Mouse (Mus musculus) neural tube, embryonic 11.5 days (tissue): ENCODE measurements around the gene Mtf1. TPM values are rescaled to one million over a fixed set of nuclear protein-coding genes. Genes with fewer than 3 reads are reported as not detected.

Experiments used
- ATAC-seq: fragments of 200-750 bp; cut with Nextera tagmentation; 2 replicates; pipeline ENCODE4 v1.8.0; 2017; ENCODE audit warnings: moderate number of reproducible peaks, mild to moderate bottlenecking, moderate TSS enrichment, moderate library complexity; ENCODE audit not compliant: insufficient read depth, low FRiP score, low TSS enrichment
- DNase-seq: peaks from one replicate; pipeline ENCODE4 v3.0.0-alpha.2; 2015; ENCODE audit warnings: low spot score
- H3K27ac ChIP-seq: fragments of 300-500 bp; sonication (generic); 2 replicates; pipeline ENCODE4 v1.5.1; 2014; ENCODE audit warnings: low read depth, mild to moderate bottlenecking, low read length
- H3K27me3 ChIP-seq: fragments of 300-500 bp; sonication (generic); 2 replicates; pipeline ENCODE4 v1.6.1; 2014; ENCODE audit warnings: mild to moderate bottlenecking, low read length, mixed read lengths; ENCODE audit not compliant: control insufficient read depth, insufficient read depth
- H3K36me3 ChIP-seq: fragments of 300-500 bp; sonication (generic); 2 replicates; pipeline ENCODE4 v1.6.1; 2014; ENCODE audit warnings: mild to moderate bottlenecking, low read length, moderate library complexity, mixed read lengths; ENCODE audit not compliant: control insufficient read depth, insufficient read depth
- H3K4me1 ChIP-seq: fragments of 300-500 bp; sonication (generic); 2 replicates; pipeline ENCODE4 v1.6.1; 2014; ENCODE audit warnings: low read length, mixed read lengths; ENCODE audit not compliant: control insufficient read depth, insufficient read depth
- H3K4me2 ChIP-seq: fragments of 300-500 bp; sonication (generic); 2 replicates; pipeline ENCODE4 v1.6.1; 2014; ENCODE audit warnings: low read depth, mild to moderate bottlenecking, moderate library complexity
- H3K4me3 ChIP-seq: fragments of 300-500 bp; sonication (generic); 2 replicates; pipeline ENCODE4 v1.5.1; 2014; ENCODE audit warnings: low read depth, low read length
- H3K9ac ChIP-seq: fragments of 300-500 bp; sonication (generic); 2 replicates; pipeline ENCODE4 v1.6.1; 2014; ENCODE audit warnings: mild to moderate bottlenecking, low read length
- H3K9me3 ChIP-seq: fragments of 300-500 bp; sonication (generic); 2 replicates; pipeline ENCODE4 v1.6.1; 2016; ENCODE audit warnings: low read length; ENCODE audit not compliant: control insufficient read depth
- WGBS: fragments of 180-500 bp; shearing (Covaris S2); extraction: QIAGEN DNeasy Blood & Tissue Kit; methylation state at CpG from one replicate; pipeline ENCODE4 v1.1.7; 2014; 5-methylcytosine and 5-hydroxymethylcytosine counted together
- polyA plus RNA-seq: library from polyadenylated mRNA; unstranded; fragments of >200 nt; fragmentation: Nextera tagmentation; extraction: Ambion mirVana; gene quantifications from 2 replicates; pipeline ENCODE4 v1.2.1, GENCODE M21; 2014

The Mtf1 gene
- polyA plus RNA-seq, 1 experiment from 2014 or later: 15.3 TPM

DNA sequence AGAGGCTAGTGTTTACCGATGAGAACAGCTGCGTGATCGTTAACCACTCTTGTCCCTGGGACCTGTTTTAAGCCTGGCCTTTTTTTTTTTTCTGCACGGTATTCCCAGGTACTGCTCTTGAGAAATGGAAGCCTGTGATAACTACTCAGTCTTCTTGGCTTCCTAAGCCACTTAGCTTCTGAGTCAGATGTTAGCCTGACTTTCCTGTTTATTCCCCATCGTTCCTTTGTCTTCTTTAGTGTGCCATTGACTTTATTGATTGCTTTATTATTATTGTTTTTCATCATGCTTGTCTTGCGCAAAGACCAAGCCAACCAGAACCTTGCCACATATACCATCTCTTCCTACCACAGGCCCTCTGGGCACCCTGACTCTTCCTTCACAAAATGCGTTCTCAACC, 8.2 kb downstream of the Mtf1 start:
- ATAC-seq (no peak), DNase-seq (no peak)
- no peaks in the 10 kb centered on the region for H3K36me3 ChIP-seq
- no peak overlapping the region for H3K4me2 ChIP-seq
- no peaks in the 10 kb centered on the region; the same call in 1 of the 2 replicates for H3K4me1 ChIP-seq
- no peaks in the 10 kb centered on the region for H3K9me3 ChIP-seq
- no peak overlapping the region for H3K4me3 ChIP-seq
- H3K27ac ChIP-seq: no peak overlapping the region
- 90% methylated on average over 7 of the region's 7 CpGs for WGBS
- H3K27me3 ChIP-seq: no peaks in the 10 kb centered on the region
- H3K9ac ChIP-seq: no peak overlapping the region

DNA sequence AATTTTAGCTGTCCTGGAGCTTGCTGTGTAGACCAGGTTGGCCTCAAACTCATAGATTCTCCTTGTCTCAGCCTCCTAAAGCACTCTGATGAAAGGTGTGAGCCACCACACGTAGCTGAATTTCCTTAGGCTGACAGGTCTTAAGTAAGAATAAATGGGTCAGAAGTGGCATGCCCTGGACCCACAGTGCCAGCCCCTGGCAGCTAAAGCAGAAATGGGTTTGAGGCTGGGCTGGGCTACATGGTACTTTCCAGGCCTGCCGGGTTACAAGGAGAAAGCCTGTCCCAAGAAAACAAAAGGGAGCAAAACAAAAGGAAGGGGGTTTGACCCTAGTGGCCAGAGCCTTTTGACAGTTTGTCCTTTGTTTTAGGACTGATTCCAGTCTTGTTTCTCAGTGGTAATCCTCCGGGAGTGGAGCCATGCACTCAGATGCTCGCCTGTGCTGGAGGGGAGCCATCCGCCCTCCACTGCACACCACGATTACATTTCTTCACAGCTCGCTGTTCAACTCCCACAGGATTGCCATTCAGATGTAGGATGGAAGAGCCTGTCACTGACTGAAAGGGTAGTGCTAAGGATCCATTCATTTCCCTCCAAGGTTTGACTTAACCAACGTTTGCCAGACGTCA, 9.6 kb downstream of the Mtf1 start:
- H3K9ac ChIP-seq: no peak overlapping the region
- H3K27me3 ChIP-seq: no peaks in the 10 kb centered on the region
- H3K36me3 ChIP-seq: no peaks in the 10 kb centered on the region
- DNase-seq (no peak), ATAC-seq (no peak)
- H3K4me2 ChIP-seq: no peak overlapping the region
- no peaks in the 10 kb centered on the region; the same call in 1 of the 2 replicates for H3K4me1 ChIP-seq
- no peak overlapping the region for H3K4me3 ChIP-seq
- no peak overlapping the region for H3K27ac ChIP-seq
- WGBS: 35% methylated on average over 9 of the region's 9 CpGs
- H3K9me3 ChIP-seq: no peaks in the 10 kb centered on the region

DNA sequence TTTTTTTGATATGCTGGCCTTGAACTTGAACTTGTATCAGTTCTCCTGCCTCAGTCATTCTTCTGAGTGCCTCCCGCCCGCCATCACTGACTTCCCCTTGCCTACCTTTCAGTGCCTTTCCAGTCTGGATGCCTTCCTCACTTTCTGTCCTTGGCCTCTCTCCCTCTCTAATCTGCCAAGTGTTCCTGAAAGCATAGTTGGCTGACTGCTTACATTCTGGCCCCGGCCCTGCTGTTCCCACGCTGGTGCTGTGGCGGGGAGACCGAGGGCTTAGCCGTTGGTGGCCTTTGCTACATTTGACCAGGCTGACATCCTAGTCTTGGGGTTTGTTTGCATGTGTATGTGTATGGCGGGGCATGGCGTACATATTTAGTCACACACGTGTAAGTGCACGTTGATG, 14.0 kb downstream of the Mtf1 start:
- H3K27me3 ChIP-seq: no peaks in the 10 kb centered on the region
- H3K4me1 ChIP-seq: no peaks in the 10 kb centered on the region; the same call in 1 of the 2 replicates
- H3K4me2 ChIP-seq: no peak overlapping the region
- WGBS: 96% methylated on average over 11 of the region's 11 CpGs
- ATAC-seq (no peak), DNase-seq (no peak)
- H3K4me3 ChIP-seq: no peak overlapping the region
- no peaks in the 10 kb centered on the region; the same call in 1 of the 2 replicates for H3K36me3 ChIP-seq
- H3K27ac ChIP-seq: no peak overlapping the region
- H3K9me3 ChIP-seq: no peaks in the 10 kb centered on the region
- H3K9ac ChIP-seq: no peak overlapping the region

DNA sequence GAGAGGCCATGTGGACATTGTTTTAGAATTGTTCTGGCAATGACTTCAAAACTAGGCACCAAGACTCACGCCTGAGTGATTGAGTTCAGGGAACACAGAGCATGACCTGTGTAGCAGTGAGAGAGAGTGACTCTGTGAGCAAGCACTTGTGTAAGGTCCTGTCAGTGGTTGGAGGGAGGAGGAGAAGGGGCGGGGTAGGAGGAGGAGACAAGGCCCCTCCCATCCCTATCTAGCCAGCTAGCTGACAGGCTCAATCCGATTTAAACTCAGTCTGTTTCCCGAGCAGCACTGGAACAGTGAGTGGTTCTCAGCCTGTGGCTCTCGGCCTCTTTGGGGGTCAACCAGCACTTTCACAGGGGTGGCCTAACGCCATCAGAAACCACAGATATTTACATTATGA, 15.9 kb downstream of the Mtf1 start:
- H3K36me3 ChIP-seq: peaks cover 3% of the 10 kb centered on the region
- H3K9me3 ChIP-seq: no peaks in the 10 kb centered on the region
- no peak overlapping the region for H3K4me2 ChIP-seq
- no peak overlapping the region for H3K9ac ChIP-seq
- 27% methylated on average over 6 of the region's 6 CpGs for WGBS
- H3K27ac ChIP-seq: no peak overlapping the region
- H3K4me1 ChIP-seq: no peaks in the 10 kb centered on the region
- DNase-seq: no peak
- no peak for ATAC-seq
- H3K4me3 ChIP-seq: no peak overlapping the region
- H3K27me3 ChIP-seq: no peaks in the 10 kb centered on the region

DNA sequence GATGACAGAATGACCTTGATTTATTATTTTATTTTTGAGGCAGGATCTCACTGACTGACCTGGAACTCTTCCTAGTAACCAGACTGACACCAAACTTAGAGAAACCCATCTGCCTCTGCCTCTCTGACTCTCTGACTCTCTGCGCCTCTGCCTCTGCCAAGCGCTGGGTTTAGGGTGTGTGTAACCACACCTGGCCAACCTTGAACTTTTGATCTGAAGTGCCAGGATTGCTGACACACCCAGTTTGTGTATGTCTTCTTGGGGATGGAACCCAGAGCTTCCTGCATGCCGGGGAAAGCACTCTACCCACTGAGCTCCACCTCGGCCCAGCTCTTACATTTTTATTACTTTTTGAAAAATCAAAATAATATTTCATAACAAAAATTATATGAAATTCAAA, 16.9 kb downstream of the Mtf1 start:
- Histone ChIP-seq H3K27ac (no peak overlapping the region), H3K27me3 (no peaks in the 10 kb centered on the region), H3K9ac (no peak overlapping the region), H3K4me2 (no peak overlapping the region), H3K4me3 (no peak overlapping the region), H3K4me1 (no peaks in the 10 kb centered on the region), H3K36me3 (peaks cover 3% of the 10 kb centered on the region), H3K9me3 (no peaks in the 10 kb centered on the region)
- 95% methylated on average over 4 of the region's 4 CpGs for WGBS
- DNase-seq: no peak
- ATAC-seq: no peak

DNA sequence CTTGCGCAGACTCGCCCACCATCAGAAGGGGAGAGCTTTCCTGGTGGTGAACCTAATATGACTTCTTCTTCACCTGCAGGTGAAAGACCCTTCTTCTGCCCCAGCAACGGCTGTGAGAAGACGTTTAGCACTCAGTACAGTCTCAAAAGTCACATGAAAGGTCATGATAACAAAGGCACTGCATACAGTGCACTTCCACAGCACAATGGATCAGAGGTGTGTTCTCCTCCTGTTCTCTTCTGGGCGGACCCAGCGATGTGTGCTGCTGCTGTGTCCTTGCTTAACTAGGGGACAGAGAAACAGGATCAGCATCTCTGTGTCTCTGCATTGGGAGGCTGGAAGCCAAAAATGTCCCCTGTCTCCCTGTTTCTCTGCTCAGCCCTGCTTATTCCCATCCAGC, 23.1 kb downstream of the Mtf1 start:
- ATAC-seq (no peak), DNase-seq (no peak)
- Histone ChIP-seq H3K9ac (no peak overlapping the region), H3K27me3 (no peaks in the 10 kb centered on the region), H3K4me3 (no peak overlapping the region), H3K27ac (no peak overlapping the region), H3K4me1 (no peaks in the 10 kb centered on the region), H3K4me2 (no peak overlapping the region), H3K9me3 (no peaks in the 10 kb centered on the region), H3K36me3 (peaks cover 8% of the 10 kb centered on the region)
- WGBS: 93% methylated on average over 6 of the region's 6 CpGs

DNA sequence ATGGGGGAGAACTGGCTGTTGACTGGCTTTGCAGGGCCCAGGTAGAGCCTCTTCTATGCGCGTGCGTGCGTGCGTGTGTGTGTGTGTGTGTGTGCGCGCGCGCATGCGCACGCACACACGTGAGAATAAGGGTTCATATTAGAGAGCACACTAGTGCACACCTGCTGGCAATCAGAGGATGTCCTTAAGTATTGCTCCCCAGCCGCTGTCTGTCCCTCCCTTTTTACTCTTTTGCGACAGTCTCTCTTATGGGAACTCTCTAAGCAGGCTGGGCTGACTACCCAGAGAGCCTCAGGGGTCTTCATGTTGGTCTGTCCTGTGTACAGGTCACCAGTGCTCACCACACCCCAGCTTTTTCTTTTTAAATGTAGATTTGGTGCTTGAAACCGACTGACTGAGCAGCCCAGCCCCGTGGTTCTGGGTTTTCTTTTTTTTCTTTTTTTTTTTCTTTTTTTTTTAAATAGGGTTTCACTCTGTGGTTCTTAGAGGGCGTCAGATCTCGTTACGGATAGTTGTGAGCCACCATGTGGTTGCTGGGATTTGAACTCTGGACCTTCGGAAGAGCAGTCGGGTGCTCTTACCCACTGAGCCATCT, 23.6 kb downstream of the Mtf1 start:
- Histone ChIP-seq H3K27ac (no peak overlapping the region), H3K36me3 (peaks cover 8% of the 10 kb centered on the region), H3K9ac (no peak overlapping the region), H3K4me2 (no peak overlapping the region), H3K27me3 (no peaks in the 10 kb centered on the region), H3K4me3 (no peak overlapping the region), H3K4me1 (no peaks in the 10 kb centered on the region), H3K9me3 (no peaks in the 10 kb centered on the region)
- DNase-seq (no peak), ATAC-seq (no peak)
- WGBS: 95% methylated on average over 21 of the region's 21 CpGs

DNA sequence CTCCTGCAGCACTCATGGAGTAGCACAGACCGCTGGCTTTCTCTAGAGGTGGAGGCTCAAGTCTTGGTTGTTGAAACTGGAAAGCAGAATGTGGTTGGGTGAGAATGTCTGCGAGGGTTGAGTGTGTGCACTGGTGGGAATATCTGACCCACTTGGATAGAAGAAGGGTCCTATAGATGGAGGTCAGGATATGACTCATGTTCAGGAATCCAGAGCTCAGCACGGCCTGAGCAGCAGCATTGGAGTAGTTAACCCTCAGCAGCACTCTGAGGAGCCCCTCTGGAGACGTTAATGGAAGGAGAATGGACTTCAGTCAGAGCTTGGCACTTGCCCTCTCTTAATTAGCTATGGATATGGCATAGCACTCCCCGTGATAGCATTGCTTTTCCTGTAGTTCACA, 27.8 kb downstream of the Mtf1 start:
- Histone ChIP-seq H3K4me3 (no peak overlapping the region), H3K36me3 (peaks cover 9% of the 10 kb centered on the region)

DNA sequence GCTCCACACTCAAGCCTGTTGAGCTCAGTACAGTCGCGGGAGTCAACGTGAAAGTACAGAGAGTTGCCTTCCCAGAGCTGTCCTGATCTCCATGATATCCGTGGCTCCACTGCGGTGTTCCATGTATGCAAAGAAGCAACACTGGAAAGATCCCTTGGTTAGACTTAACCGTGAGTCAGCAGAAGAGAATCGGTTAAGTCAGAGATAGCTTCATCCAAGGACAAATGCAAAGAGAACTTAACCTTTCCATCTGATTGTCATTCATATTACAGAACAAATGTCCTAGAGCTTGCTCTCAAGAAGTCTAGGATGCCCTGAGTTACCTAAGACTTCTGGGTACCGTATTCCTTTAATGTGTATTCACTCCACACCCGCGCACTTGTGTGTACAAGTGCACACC, 30.9 kb downstream of the Mtf1 start:
- H3K27ac ChIP-seq: no peak overlapping the region
- DNase-seq: no peak
- H3K4me3 ChIP-seq: no peak overlapping the region
- no peaks in the 10 kb centered on the region for H3K9me3 ChIP-seq
- H3K36me3 ChIP-seq: peaks cover 4% of the 10 kb centered on the region; the same call in 1 of the 2 replicates
- WGBS: 94% methylated on average over 10 of the region's 10 CpGs
- H3K27me3 ChIP-seq: no peaks in the 10 kb centered on the region
- no peaks in the 10 kb centered on the region for H3K4me1 ChIP-seq
- ATAC-seq: no peak
- H3K9ac ChIP-seq: no peak overlapping the region
- no peak overlapping the region for H3K4me2 ChIP-seq

More for the DNA sequence above, 27.8 kb downstream of the Mtf1 start:
- 89% methylated on average over 5 of the region's 5 CpGs for WGBS
- no peak overlapping the region for H3K9ac ChIP-seq
- H3K27me3 ChIP-seq: no peaks in the 10 kb centered on the region
- ATAC-seq (no peak), DNase-seq (no peak)
- no peaks in the 10 kb centered on the region for H3K9me3 ChIP-seq
- no peak overlapping the region for H3K27ac ChIP-seq
- H3K4me2 ChIP-seq: no peak overlapping the region
- H3K4me1 ChIP-seq: no peaks in the 10 kb centered on the region
